Mouse (Mus musculus) neural tube, embryonic 11.5 days (tissue): ENCODE measurements around the gene Slc25a16. TPM values are rescaled to one million over a fixed set of nuclear protein-coding genes. Genes with fewer than 3 reads are reported as not detected.
"Not testable (repeated sequence)": the region's sequence is repeated elsewhere in the genome, so short reads cannot be mapped to it uniquely, and the experiment has no call there.

Experiments used
- ATAC-seq: fragments of 200-750 bp; cut with Nextera tagmentation; 2 replicates; pipeline ENCODE4 v1.8.0; 2017; ENCODE audit warnings: moderate number of reproducible peaks, mild to moderate bottlenecking, moderate TSS enrichment, moderate library complexity; ENCODE audit not compliant: insufficient read depth, low FRiP score, low TSS enrichment
- DNase-seq: peaks from one replicate; pipeline ENCODE4 v3.0.0-alpha.2; 2015; ENCODE audit warnings: low spot score
- H3K27ac ChIP-seq: fragments of 300-500 bp; sonication (generic); 2 replicates; pipeline ENCODE4 v1.5.1; 2014; ENCODE audit warnings: low read depth, mild to moderate bottlenecking, low read length
- H3K27me3 ChIP-seq: fragments of 300-500 bp; sonication (generic); 2 replicates; pipeline ENCODE4 v1.6.1; 2014; ENCODE audit warnings: mild to moderate bottlenecking, low read length, mixed read lengths; ENCODE audit not compliant: control insufficient read depth, insufficient read depth
- H3K36me3 ChIP-seq: fragments of 300-500 bp; sonication (generic); 2 replicates; pipeline ENCODE4 v1.6.1; 2014; ENCODE audit warnings: mild to moderate bottlenecking, low read length, moderate library complexity, mixed read lengths; ENCODE audit not compliant: control insufficient read depth, insufficient read depth
- H3K4me1 ChIP-seq: fragments of 300-500 bp; sonication (generic); 2 replicates; pipeline ENCODE4 v1.6.1; 2014; ENCODE audit warnings: low read length, mixed read lengths; ENCODE audit not compliant: control insufficient read depth, insufficient read depth
- H3K4me2 ChIP-seq: fragments of 300-500 bp; sonication (generic); 2 replicates; pipeline ENCODE4 v1.6.1; 2014; ENCODE audit warnings: low read depth, mild to moderate bottlenecking, moderate library complexity
- H3K4me3 ChIP-seq: fragments of 300-500 bp; sonication (generic); 2 replicates; pipeline ENCODE4 v1.5.1; 2014; ENCODE audit warnings: low read depth, low read length
- H3K9ac ChIP-seq: fragments of 300-500 bp; sonication (generic); 2 replicates; pipeline ENCODE4 v1.6.1; 2014; ENCODE audit warnings: mild to moderate bottlenecking, low read length
- H3K9me3 ChIP-seq: fragments of 300-500 bp; sonication (generic); 2 replicates; pipeline ENCODE4 v1.6.1; 2016; ENCODE audit warnings: low read length; ENCODE audit not compliant: control insufficient read depth
- WGBS: fragments of 180-500 bp; shearing (Covaris S2); extraction: QIAGEN DNeasy Blood & Tissue Kit; methylation state at CpG from one replicate; pipeline ENCODE4 v1.1.7; 2014; 5-methylcytosine and 5-hydroxymethylcytosine counted together
- polyA plus RNA-seq: library from polyadenylated mRNA; unstranded; fragments of >200 nt; fragmentation: Nextera tagmentation; extraction: Ambion mirVana; gene quantifications from 2 replicates; pipeline ENCODE4 v1.2.1, GENCODE M21; 2014

The Slc25a16 gene
- polyA plus RNA-seq, 1 experiment from 2014 or later, result 12.1 TPM

DNA sequence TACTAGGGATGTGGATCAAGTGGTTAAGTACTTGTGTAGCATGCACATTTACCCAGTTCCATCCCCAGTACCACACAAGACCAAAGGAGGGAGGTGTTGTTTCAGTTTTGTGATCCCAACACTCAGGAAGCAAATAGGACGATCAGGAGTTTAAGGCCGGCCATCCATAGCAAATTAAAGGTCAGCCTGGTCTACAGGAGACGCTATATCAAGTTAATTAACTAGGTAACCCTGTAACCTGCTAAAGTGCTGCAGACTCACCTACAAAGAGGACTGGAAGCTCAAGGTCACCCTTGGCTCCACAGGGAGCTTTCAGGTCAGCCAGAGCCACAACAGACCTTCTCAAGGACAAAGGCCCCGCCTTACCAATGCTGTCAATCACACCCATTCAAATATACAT, 23.7 kb upstream of the Slc25a16 start:
- no peak overlapping the region for H3K27ac ChIP-seq
- no peak overlapping the region for H3K4me2 ChIP-seq
- H3K4me3 ChIP-seq, result no peak overlapping the region
- H3K27me3 ChIP-seq, result no peaks in the 10 kb centered on the region
- H3K9ac ChIP-seq, result no peak overlapping the region
- WGBS, result 67% methylated on average over 4 of the region's 4 CpGs
- ATAC-seq (no peak), DNase-seq (no peak)
- H3K36me3 ChIP-seq, result no peaks in the 10 kb centered on the region
- no peaks in the 10 kb centered on the region for H3K9me3 ChIP-seq
- H3K4me1 ChIP-seq, result no peaks in the 10 kb centered on the region

GRCm38 (mm10) chr10:62897437-62897836, 23.0 kb upstream of the Slc25a16 start:
- Histone ChIP-seq H3K27ac (no peak overlapping the region), H3K4me1 (no peaks in the 10 kb centered on the region), H3K9me3 (no peaks in the 10 kb centered on the region), H3K27me3 (no peaks in the 10 kb centered on the region), H3K4me2 (no peak overlapping the region), H3K36me3 (no peaks in the 10 kb centered on the region), H3K9ac (no peak overlapping the region), H3K4me3 (no peak overlapping the region)
- ATAC-seq (no peak), DNase-seq (no peak)
- 91% methylated on average over 3 of the region's 3 CpGs for WGBS

DNA sequence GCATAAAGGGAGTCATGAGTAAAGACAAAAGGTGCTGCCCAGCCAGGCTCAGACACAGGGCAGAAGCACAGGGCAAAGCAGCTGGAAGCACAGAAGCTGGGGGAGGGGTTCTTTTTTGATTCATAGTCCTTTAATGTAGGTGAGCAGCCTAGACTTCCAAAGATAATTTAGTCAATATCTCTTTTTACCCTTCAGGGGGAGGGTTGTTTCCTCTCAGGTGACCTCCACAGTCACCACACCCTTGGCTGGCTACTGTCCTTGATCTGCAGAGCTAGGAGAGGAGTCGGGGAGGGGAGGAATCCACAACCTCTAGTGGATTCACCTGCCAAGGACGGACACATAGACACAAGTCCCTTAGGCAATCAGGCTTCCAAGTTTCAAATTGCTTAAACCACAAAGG, 22.4 kb upstream of the Slc25a16 start:
- WGBS, result 88% methylated on average over 2 of the region's 2 CpGs

DNA sequence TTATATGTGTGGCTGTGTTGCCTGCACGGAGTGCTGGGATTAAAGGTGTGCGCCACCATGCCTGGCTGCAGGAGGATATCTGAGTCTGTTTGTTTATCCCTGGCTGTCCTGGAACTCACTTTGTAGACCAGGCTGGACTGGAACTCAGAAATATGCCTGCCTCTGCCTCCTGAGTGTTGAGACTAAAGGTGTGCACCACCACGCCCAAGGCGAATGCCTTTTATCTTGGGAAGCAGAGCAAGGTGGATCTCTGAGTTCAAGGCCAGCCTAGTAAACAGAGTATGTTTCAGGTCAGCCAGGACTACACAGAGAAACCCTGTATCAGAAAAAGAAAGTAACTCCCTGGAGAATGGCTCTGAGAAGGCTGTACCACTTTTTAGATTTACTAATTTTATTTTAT, 20.3 kb upstream of the Slc25a16 start:
- H3K4me1 ChIP-seq, result no peaks in the 10 kb centered on the region
- H3K36me3 ChIP-seq, result no peaks in the 10 kb centered on the region
- H3K27ac ChIP-seq, result no peak overlapping the region
- no peak for DNase-seq
- H3K4me3 ChIP-seq, result no peak overlapping the region
- no peak for ATAC-seq
- no peaks in the 10 kb centered on the region for H3K27me3 ChIP-seq
- 96% methylated on average over 4 of the region's 4 CpGs for WGBS
- no peaks in the 10 kb centered on the region for H3K9me3 ChIP-seq
- no peak overlapping the region for H3K9ac ChIP-seq
- no peak overlapping the region for H3K4me2 ChIP-seq

More for the DNA sequence above, 22.4 kb upstream of the Slc25a16 start:
- Histone ChIP-seq H3K9me3 (no peaks in the 10 kb centered on the region), H3K4me2 (no peak overlapping the region), H3K4me1 (no peaks in the 10 kb centered on the region), H3K9ac (no peak overlapping the region), H3K36me3 (no peaks in the 10 kb centered on the region), H3K4me3 (no peak overlapping the region), H3K27ac (no peak overlapping the region), H3K27me3 (no peaks in the 10 kb centered on the region)
- ATAC-seq, result no peak
- no peak for DNase-seq

GRCm38 (mm10) chr10:62901826-62902225, 18.6 kb upstream of the Slc25a16 start:
- Histone ChIP-seq H3K27ac (no peak overlapping the region), H3K27me3 (no peaks in the 10 kb centered on the region), H3K4me3 (no peak overlapping the region), H3K9me3 (no peaks in the 10 kb centered on the region), H3K4me1 (no peaks in the 10 kb centered on the region), H3K9ac (no peak overlapping the region), H3K36me3 (no peaks in the 10 kb centered on the region), H3K4me2 (no peak overlapping the region)
- 50% methylated on average over 8 of the region's 8 CpGs for WGBS
- no peak for ATAC-seq
- DNase-seq, result no peak

GRCm38 (mm10) chr10:62902829-62903228, 17.6 kb upstream of the Slc25a16 start:
- Histone ChIP-seq H3K27me3 (no peaks in the 10 kb centered on the region), H3K4me2 (no peak overlapping the region), H3K4me3 (no peak overlapping the region), H3K36me3 (no peaks in the 10 kb centered on the region), H3K4me1 (no peaks in the 10 kb centered on the region), H3K9me3 (no peaks in the 10 kb centered on the region), H3K27ac (no peak overlapping the region), H3K9ac (no peak overlapping the region)
- ATAC-seq, result no peak
- 71% methylated on average over 1 of the region's 1 CpGs for WGBS
- no peak for DNase-seq

DNA sequence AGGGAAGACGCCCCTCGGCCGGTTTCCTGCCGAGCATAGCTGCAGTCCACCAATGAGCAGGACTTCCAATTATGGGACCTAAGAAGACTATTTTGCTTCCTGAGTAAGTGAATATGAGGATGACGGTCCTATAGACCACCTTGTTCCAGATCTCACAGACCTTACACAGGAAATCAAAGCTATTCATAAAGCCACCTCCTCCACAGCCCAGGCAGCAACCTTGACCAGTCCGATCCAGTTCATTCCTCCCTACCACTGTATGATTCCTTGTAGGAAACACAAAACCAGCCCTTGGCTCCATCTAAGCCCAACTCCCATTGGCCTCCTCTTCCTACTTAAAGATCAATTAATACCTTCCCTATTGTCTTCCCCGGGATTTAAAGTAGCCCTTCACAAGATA, 14.1 kb upstream of the Slc25a16 start:
- DNase-seq (no peak), ATAC-seq (no peak)
- Histone ChIP-seq H3K9ac (no peak overlapping the region), H3K9me3 (no peaks in the 10 kb centered on the region), H3K4me3 (no peak overlapping the region), H3K36me3 (no peaks in the 10 kb centered on the region), H3K4me1 (no peaks in the 10 kb centered on the region), H3K27me3 (no peaks in the 10 kb centered on the region), H3K4me2 (no peak overlapping the region), H3K27ac (no peak overlapping the region)
- 93% methylated on average over 7 of the region's 7 CpGs for WGBS

GRCm38 (mm10) chr10:62908896-62909295, 11.5 kb upstream of the Slc25a16 start, which contains the start of gene Tet1:
TSS of gene Tet1 (minus strand) at chr10:62908996.
- H3K9ac ChIP-seq, DNase-seq, H3K27me3 ChIP-seq, H3K27ac ChIP-seq, H3K4me2 ChIP-seq, H3K4me1 ChIP-seq, ATAC-seq, H3K36me3 ChIP-seq, H3K9me3 ChIP-seq, H3K4me3 ChIP-seq: not testable (repeated sequence)
- WGBS, result no CpG with 5 or more reads among the region's 1 CpGs

DNA sequence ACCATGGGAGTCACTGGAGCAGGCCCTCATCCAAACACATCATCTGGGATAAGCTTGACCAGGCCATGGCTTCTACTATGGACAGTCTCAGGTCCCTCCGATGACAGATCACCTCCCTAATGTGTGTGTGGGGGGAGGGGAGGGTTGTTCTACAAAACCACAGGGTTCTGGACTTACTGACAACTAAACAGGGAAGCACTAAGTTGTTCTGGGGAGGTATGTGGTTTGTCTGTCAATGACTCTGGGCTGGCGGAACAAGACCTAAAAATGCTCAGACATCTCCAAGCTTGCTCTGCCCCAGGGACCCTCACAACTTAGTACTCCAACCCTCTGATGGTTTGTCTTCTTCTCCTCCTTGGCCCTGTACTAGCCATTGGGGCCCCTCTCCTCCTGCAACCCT, 9.3 kb upstream of the Slc25a16 start:
- Histone ChIP-seq H3K27me3 (no peaks in the 10 kb centered on the region), H3K27ac (no peak overlapping the region), H3K4me3 (no peak overlapping the region), H3K9me3 (no peaks in the 10 kb centered on the region), H3K36me3 (no peaks in the 10 kb centered on the region), H3K9ac (no peak overlapping the region), H3K4me2 (no peak overlapping the region), H3K4me1 (no peaks in the 10 kb centered on the region)
- WGBS, result 97% methylated on average over 2 of the region's 2 CpGs
- DNase-seq, result no peak
- no peak for ATAC-seq
